Mouse (Mus musculus) Patski (cell line): ENCODE measurements at regions not wholly inside any gene's neighbourhood (a gene's known extent, or its start where the extent isn't known, plus 50 kb on each side); places are given as distances from the start of the nearest gene placed in this dataset.
"Not testable (repeated sequence)": the region's sequence is repeated elsewhere in the genome, so short reads cannot be mapped to it uniquely, and the experiment has no call there.

ENCODE experiments used
- ATAC-seq: fragments of 100-300 bp; one replicate; pipeline ENCODE4 v1.8.0; 2021
- CTCF ChIA-PET: fragments of 350-600 bp; sonication (Branson Sonifier 250); formaldehyde crosslinking; loops from one replicate; lab custom pipeline; 2022; ENCODE audit warnings: inconsistent platforms; lab: Charles Lee
- POLR2A ChIA-PET: fragments of 350-600 bp; sonication (Branson Sonifier 250); formaldehyde crosslinking; loops from one replicate; lab custom pipeline; 2022; ENCODE audit warnings: antibody characterized with exemption, inconsistent platforms; lab: Charles Lee
- DNase-seq: peaks from one replicate; pipeline ENCODE4 v3.0.0-alpha.2; 2011; ENCODE audit warnings: low read depth, low spot score
- H3K27me3 ChIP-seq: fragments of 371-371 bp; one replicate; pipeline ENCODE4 v1.5.1; 2021
- CTCF ChIP-seq: fragments of 100-300 bp; IDR thresholded peaks from one replicate; pipeline ENCODE4 v1.5.1; 2021
- in situ Hi-C: fragments of 300-500 bp; cut with MboI; formaldehyde crosslinking; loops from 3 replicates; pipeline ENCODE4 v1.11.1; 2018; ENCODE audit warnings: low pct_unique_long_range_greater_than_20kb, mixed read lengths

GRCm38 (mm10) chr12:46284519-46284918 lies 534.2 kb downstream of the Nova1 start:
- in situ Hi-C loops, result no loop called here
- no peak for ATAC-seq
- no peak for TF ChIP-seq CTCF

GRCm38 (mm10) chr12:46248402-46249018 lies 570.2 kb downstream of the Nova1 start:
- in situ Hi-C loops, result no loop called here
- ChIA-PET CTCF (interaction anchor here (1.7 kb wide), 1 partner anchor 13 kb away, joined by 4 read pairs; no protein-coding TSS in a partner anchor), POLR2A (interaction anchor here (1.0 kb wide), 1 partner anchor 18 kb away, joined by 3 read pairs; no protein-coding TSS in a partner anchor)
- ATAC-seq (no peak), DNase-seq (no peak)
- TF ChIP-seq CTCF, result no peak
- H3K27me3 ChIP-seq, result no peaks in the 10 kb centered on the region

More at GRCm38 (mm10) chr12:46284519-46284918, 534.2 kb downstream of the Nova1 start:
- no peaks in the 10 kb centered on the region for H3K27me3 ChIP-seq
- ChIA-PET POLR2A (no interaction called here), CTCF (no interaction called here)
- DNase-seq, result no peak

GRCm38 (mm10) chr12:46244925-46245324 lies 573.8 kb downstream of the Nova1 start:
- TF ChIP-seq CTCF, result no peak
- ChIA-PET POLR2A (no interaction called here), CTCF (no interaction called here)
- H3K27me3 ChIP-seq, result no peaks in the 10 kb centered on the region
- ATAC-seq, result no peak
- in situ Hi-C loops, result no loop called here
- DNase-seq, result no peak

GRCm38 (mm10) chr12:46232359-46232758 lies 586.4 kb downstream of the Nova1 start:
- in situ Hi-C loops, result no loop called here
- H3K27me3 ChIP-seq, result no peaks in the 10 kb centered on the region
- ATAC-seq (no peak), DNase-seq (no peak)
- ChIA-PET POLR2A (no interaction called here), CTCF (no interaction called here)
- no peak for TF ChIP-seq CTCF

GRCm38 (mm10) chr12:46215328-46215727 lies 603.4 kb downstream of the Nova1 start:
- POLR2A ChIA-PET, CTCF ChIA-PET, H3K27me3 ChIP-seq, DNase-seq, ATAC-seq, in situ Hi-C loops: not testable (repeated sequence)

GRCm38 (mm10) chr12:46199076-46199475 lies 619.7 kb downstream of the Nova1 start:
- DNase-seq, result no peak
- POLR2A ChIA-PET, result no interaction called here
- CTCF ChIA-PET, result no interaction called here
- no peaks in the 10 kb centered on the region for H3K27me3 ChIP-seq
- in situ Hi-C loops, result no loop called here
- TF ChIP-seq CTCF, result no peak
- no peak for ATAC-seq

- POLR2A ChIA-PET, result no interaction called here
- in situ Hi-C loops, result no loop called here
- CTCF ChIA-PET, result no interaction called here
- DNase-seq (peak; percentile 56), ATAC-seq (peak; percentile 90)
- H3K27me3 ChIP-seq, result no peaks in the 10 kb centered on the region
- TF ChIP-seq CTCF, result no peak
These were observed 621.1 kb downstream of the Nova1 start for GRCm38 (mm10) chr12:46197482-46198101.

- CTCF ChIA-PET, result no interaction called here
- no peak for TF ChIP-seq CTCF
- in situ Hi-C loops, result no loop called here
- DNase-seq (no peak), ATAC-seq (no peak)
- H3K27me3 ChIP-seq, result no peaks in the 10 kb centered on the region
- POLR2A ChIA-PET, result no interaction called here
These were observed 624.6 kb downstream of the Nova1 start for GRCm38 (mm10) chr12:46194173-46194572.
